Mouse (Mus musculus) bone marrow macrophage, adult 2 months (primary cell): ENCODE measurements around the gene Nek2.

Experiments
- CTCF ChIP-seq: IDR thresholded peaks from 2 replicates; pipeline ENCODE4 v1.5.1; 2012; ENCODE audit warnings: low read depth, mild to moderate bottlenecking, low read length, moderate library complexity
- POLR2A ChIP-seq: IDR thresholded peaks from 2 replicates; pipeline ENCODE4 v1.6.1; 2012; ENCODE audit warnings: mild to moderate bottlenecking, low read depth, low read length, borderline replicate concordance

DNA sequence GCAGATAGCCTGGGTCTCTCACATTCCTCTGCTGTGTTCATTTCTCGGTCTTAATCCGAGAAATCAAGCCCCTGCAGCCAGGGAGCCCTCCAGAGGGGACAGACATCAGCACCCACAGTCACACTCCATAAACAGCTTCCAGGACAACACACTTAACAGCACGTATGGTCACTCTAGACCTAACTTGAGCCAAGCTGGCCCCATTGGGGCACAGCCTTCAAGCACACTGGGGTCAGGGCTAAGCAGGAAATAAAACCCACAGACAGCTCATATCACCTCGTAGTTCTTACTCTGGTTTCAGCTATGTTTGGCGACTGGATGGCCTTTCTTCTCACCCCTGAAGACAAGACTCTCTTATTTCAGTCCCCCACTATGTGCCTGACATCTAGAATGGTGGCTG, 16.5 kb upstream of the Nek2 start:
- no peak for TF ChIP-seq CTCF
- TF ChIP-seq POLR2A, result no peak
